Mouse (Mus musculus) ovary, postnatal 36 days (tissue): ENCODE results near the gene Fry.

Experiments
- DNase-seq: peaks from one replicate; pipeline ENCODE4 v3.0.0; 2022; ENCODE audit warnings: low spot score, mixed read lengths

The Fry gene

DNA sequence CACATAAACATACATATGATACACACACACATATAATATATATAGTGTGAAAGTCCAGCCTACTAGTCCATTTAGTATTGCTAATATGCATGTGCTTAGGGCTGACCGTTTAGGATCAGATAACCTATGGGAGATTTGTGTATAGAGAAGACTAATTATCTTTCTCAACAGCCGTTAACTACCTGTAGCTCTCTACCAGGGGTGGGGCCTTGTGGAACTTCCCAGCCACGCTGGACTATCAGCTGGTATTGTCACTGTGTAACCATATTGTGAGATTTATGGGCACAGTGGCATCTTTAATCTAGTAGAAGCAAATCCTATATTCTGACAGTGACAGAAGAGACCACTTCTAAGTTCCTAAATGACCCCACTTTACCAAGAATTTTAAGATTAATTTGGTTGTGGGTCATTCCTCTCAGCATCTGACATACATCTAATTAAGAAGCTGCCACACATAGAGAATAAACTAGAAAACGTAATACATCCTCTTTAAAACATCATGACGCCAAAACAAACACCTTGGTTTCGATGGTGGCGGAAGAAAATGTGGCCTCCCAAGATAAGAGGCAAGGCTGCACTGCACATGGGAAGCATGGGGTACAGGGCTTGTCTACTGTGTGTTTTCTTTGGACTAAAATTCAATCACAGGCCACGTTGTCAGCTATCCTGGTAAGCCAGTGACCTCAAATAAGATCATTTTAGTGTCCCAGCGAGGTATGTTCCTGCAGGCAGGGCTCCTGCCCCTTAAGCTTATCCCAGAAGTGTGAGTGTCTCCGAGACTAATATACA lies 271.3 kb downstream of the Fry start:
- no peak for DNase-seq

DNA sequence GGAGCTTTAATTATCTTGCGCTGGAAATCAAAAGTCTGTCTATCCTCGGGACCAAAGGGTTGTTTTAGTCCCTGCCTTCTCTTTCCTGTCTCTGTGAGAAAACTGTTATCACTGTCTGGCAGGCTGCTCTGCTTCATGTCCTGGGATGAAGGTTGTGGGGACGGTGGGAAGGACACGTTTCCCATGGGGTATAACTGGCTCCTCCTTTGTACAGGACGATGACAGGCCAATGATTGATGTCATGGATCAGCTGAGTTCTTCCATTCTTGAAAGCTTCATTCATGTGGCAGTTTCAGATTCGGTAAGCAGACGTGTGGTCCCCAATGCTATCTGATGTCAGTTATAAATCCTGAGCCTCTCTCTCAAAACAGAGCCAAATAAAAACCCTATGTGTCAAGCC lies 272.0 kb downstream of the Fry start:
- DNase-seq, result no peak

DNA sequence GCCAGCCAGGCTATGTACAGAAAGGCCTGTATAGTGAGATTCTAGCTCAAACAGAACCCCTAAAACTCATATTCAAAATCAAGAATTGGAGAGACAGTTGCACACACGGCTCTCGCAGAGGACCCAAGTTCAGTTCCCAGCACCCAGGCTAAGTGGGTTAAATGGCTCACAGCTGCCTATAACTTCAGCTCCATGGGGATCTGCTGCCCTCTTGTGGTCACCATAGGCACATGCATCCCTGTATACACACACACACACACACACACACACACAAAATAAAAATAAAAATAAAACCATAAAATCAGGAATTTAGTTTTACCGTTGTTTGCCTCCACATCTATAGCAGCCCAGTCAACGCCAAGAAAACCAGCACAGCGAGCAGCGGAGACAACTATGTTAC lies 276.2 kb downstream of the Fry start:
- DNase-seq, result no peak

- no peak for DNase-seq
These were observed 284.5 kb downstream of the Fry start for GRCm38 (mm10) chr5:150402832-150403447.

GRCm38 (mm10) chr5:150404867-150405266 lies 286.4 kb downstream of the Fry start:
- no peak for DNase-seq

DNA sequence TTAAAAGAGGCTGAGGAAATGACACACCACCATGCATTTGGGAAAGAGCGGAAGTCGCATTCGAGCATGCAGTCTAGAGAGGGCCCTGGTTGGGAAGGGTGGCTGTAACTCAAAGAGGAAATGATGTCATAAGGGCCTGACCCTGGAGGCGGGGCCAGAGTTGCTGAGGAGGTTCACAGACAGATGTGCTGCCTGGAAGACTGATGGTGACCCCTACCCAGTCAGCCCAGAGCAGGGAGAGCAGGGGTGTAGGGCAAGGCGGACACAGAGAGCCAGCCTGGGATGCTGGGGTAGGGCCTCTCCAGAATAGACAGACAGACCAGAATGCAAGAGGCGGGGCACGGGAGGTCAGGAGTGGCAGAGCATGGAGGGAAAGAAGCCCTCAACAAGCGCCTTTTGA lies 290.5 kb downstream of the Fry start:
- DNase-seq, result no peak

DNA sequence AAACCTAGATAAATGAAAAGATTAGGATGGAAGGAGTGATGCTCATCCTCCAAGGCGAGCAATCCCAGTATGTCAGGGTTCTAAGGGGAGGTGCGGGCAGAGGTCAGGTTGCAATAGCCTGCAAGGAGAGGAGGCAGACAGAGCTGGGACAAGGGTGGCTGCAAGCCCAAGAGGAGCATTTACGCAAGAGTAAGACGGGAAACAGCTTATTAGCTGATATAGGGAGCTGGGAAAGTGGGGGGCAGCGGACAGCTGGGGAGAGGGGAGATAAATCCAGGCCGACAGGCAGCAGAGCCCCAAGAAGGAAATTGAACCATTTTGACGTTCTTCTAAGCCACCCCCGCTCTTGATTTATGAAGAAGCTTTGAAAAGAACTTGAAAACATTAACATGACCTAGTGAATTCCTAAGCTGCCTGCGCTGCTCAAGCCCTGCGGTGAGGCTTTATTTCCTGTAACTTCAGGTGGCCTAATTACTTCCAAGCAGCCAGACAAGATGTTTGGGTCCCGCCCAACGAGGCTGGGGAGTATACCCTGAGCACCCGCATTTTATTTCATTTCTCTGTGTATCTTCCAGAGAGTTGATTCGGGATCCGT lies 291.1 kb downstream of the Fry start:
- no peak for DNase-seq

DNA sequence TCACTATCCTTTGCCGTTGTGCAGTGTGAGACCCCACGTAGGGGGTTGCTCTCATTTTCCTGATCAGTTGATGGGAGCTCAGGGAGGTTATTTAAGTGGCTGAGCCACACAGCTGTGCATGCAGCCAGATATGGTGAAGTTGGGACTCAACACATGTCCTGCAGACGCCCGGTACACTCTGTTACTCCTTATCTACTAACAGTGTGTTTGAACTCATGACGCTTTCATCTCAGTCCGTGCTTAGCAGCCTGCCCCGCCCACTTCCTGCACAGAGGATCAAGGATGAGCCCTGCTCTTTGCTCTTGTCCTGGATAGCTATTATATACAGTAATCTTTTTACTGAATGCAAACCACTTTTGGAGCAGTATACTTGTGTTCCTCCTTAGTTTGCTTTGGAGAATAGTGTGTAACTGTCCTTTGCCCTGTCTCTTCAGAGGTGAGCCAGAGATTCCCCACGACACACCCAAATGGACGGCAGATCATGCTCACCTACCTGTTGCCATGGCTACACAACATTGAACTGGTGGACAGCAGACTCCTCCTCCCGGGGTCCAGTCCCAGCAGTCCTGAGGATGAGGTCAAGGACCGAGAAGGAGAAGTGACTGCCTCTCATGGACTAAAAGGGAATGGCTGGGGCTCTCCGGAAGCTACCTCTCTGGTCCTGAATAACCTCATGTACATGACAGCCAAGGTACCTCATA lies 294.5 kb downstream of the Fry start:
- DNase-seq, result no peak

GRCm38 (mm10) chr5:150414823-150415222 lies 296.4 kb downstream of the Fry start:
- DNase-seq, result no peak

GRCm38 (mm10) chr5:150417223-150417622 lies 298.8 kb downstream of the Fry start:
- no peak for DNase-seq

GRCm38 (mm10) chr5:150418035-150418434 lies 299.6 kb downstream of the Fry start:
- no peak for DNase-seq

DNA sequence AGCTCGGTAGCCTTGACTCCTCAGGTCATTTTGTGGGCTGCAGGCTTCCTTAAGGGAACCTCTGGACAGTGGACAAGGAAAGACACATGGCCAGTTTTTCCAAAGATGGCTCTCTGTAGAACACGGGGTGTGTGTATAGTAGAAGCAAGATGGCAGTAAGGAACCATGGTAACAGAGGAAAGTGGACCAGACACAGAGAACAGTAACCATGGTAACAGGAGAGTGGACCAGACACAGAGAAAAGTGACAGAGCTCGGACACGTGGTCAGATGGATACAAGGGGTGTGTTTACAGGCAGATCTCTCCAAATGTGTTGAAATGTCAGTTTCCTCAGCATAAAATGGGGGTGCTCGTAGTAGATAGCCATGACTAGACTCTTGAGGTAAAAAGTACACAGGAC lies 306.6 kb downstream of the Fry start:
- DNase-seq, result no peak

DNA sequence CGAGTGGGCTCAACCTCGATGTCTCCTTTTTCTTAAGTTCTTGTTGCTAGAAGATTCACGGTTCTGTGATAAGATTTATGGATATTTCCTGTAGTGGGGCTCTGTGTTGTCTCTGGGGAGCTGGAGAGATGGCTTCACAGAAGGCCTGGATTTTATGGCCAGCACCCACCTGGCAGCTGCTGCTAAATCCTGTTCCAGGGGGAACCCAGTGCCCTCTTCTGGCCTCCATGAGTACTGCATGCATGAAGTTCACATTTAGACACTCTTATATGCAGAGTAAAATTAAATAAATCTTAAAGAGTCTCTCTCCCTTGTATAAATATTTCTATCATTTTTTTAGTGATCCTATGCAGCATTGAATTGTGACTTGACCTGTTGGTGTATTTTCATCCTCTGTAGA lies 308.1 kb downstream of the Fry start:
- DNase-seq, result no peak

DNA sequence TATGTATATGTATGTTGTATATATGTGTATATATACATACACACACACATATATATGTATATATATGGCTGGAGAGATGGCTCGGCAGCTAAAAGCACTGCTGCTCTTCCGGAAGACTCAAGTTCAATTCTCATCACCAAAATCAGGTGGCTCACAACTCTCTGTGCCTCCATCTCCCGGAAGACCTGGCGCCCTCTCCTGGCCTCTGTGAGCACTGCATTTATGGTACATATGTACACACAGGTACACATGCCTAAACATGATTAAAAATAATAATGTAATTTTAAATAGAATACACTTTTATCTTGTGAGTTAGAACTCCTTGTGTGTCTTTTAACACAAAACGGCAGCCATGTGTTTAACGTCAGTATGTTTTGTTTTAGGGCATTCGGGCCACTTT lies 312.8 kb downstream of the Fry start:
- no peak for DNase-seq

GRCm38 (mm10) chr5:150432960-150433359 lies 314.5 kb downstream of the Fry start:
- DNase-seq, result no peak

- DNase-seq, result no peak
These were observed 318.4 kb downstream of the Fry start for GRCm38 (mm10) chr5:150436629-150437389.

- no peak for DNase-seq
These were observed 323.2 kb downstream of the Fry start for GRCm38 (mm10) chr5:150441690-150442089.

DNA sequence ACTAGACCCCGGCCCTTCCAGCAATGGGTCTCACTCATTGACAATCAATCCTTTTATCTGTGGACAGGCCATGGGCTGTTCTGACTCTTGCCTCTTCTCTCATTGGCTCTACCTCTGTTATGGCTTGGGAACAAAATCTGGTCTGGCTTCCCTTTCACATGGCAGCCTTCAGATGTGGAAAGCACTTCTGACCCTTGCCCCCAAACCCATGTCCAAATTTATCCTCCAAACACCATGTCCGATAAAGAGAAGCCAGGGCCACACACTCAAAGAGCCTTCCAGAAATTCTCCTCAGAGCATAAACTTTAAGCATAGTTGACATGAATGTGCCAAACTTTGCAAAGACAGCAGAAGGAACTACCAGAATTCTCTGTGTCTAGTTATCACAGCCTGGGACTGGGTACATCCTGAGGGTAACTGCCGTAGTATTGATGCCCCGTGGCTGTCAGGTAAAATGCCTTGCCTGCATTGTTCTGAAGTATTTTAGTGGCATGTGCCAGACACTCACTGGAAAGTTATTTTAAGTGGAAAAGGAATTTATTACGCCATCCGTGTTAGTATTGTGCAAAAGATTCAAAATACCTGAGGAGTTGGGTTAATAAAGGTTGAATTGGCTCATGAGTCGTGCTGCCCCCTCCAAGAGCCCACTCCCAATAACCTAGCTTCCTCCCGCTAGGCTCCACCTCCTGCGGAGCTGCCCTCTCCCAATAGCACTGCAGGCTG lies 333.0 kb downstream of the Fry start:
- DNase-seq, result no peak

- DNase-seq, result no peak
These were observed 333.7 kb downstream of the Fry start for GRCm38 (mm10) chr5:150452004-150452626.

DNA sequence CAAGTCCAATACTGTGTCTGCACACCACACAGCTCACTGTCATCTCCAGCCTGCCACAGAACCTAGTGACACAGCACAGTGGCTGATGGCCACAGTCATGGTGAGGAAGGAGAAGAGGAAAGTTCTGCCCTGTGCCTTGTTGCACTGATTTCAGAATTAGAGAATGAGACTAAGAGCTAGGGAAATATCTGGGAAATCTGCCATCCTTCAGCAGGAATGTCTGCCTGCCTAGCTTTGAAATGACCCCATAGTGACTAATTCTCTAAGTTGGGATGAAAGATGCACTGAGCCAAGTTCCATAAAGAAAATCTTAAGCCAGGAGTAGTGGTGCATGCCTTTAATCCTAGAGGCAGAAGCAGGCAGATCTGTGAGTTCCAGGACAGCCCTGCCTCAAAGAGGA lies 334.2 kb downstream of the Fry start:
- no peak for DNase-seq

DNA sequence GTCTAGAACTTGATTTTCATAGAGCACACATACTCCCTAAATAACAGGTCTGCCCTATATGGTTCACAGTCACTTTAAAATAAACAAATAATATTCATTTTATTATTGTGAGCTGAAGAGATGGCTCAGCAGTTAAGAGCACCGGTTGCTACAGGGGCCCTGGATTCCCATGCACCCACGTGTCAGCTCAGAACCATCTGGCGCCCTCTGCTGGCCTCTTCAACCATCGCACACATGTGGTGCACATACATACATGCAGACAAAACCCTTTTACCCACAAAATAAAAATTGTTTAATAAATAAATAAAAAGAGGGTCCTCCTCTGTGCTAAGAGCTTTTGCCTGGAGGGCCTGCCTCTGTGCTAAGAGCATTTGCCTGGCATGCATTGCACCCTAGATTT lies 335.0 kb downstream of the Fry start:
- no peak for DNase-seq
